29 mouse cellular contexts compared by ENCODE assay signal in genomic region chr4:57557102-57557501, GRCm38 (mm10). TPM values are rescaled to one million over a fixed set of nuclear protein-coding genes. Genes with fewer than 3 reads are reported as not detected.
DNase-seq lines count a peak whose midpoint lies in the region; TF ChIP-seq lines count a peak whose summit lies in the region.
"Had no signal": no experiment of that assay in that cellular context is flagged by ENCODE, and none has a peak within 500 bp of the region (broad histone marks: within the 10 kb centered on the region; RNA-seq: fewer than 3 reads in every experiment).

No protein-coding gene starts in this region.

- peak overlapping the region; percentile 48; the same call in 1 of the 2 replicates for H3K27ac ChIP-seq in heart, embryonic 10.5 days
- no peak overlapping the region for H3K27ac ChIP-seq in cerebellum, adult 2 months (ENCODE audit: insufficient read depth, low read length)
- H3K27ac ChIP-seq: embryonic facial prominence, embryonic 13.5 days; forebrain, embryonic 10.5 days; forebrain, embryonic 15.5 days; hindbrain, embryonic 13.5 days; limb, embryonic 15.5 days; liver, embryonic 13.5 days; midbrain, embryonic 13.5 days; neural tube, embryonic 13.5 days; stomach, embryonic 15.5 days had no signal

- no peak overlapping the region for H3K4me3 ChIP-seq in heart, embryonic 10.5 days
- no peak overlapping the region for H3K4me3 ChIP-seq in cerebellum, adult 2 months (replicated peaks; ENCODE audit: insufficient read depth, low read depth, low read length)
- H3K4me3 ChIP-seq: embryonic facial prominence, embryonic 13.5 days; forebrain, embryonic 10.5 days; forebrain, embryonic 15.5 days; hindbrain, embryonic 13.5 days; limb, embryonic 15.5 days; liver, embryonic 13.5 days; midbrain, embryonic 13.5 days; neural tube, embryonic 13.5 days; stomach, embryonic 15.5 days had no signal

- DNase-seq in heart, embryonic 10.5 days (ENCODE audit: low spot score) = no peak
- DNase-seq in heart, adult 9 months (ENCODE audit: low spot score in 2 of 2) = no peak
- DNase-seq in left cerebral cortex, adult 18-20 months (ENCODE audit: low spot score in 2 of 2) = peak; percentile 20 to 28
- no peak for DNase-seq in left cerebral cortex, adult 9 months (ENCODE audit: low spot score in 2 of 2)
- peak; percentile 76 for DNase-seq in brain, adult 2 months (ENCODE audit: low read depth, low spot score)
- peak; percentile 12 to 33 for DNase-seq in right cerebral cortex, postnatal 36 days (ENCODE audit: low spot score in 2 of 2)
- DNase-seq in cerebellum, adult 2 months = no peak
- DNase-seq: adrenal gland, postnatal 10 days; cerebellum, adult 11 months; cerebellum, adult 9-11 months; heart, postnatal 4 days; kidney, adult 9 months; kidney, postnatal 10 days; layer of hippocampus, postnatal 36 days; liver, embryonic 13.5 days; lung, adult 18-20 months; lung, postnatal 4 days; thymus, postnatal 25 days had no signal

- 56% methylated on average over 2 of the region's 2 CpGs for WGBS in heart, embryonic 10.5 days
- 30% methylated on average over 2 of the region's 2 CpGs for WGBS in cerebellum, adult 2 months

- no peaks in the 10 kb centered on the region for H3K27me3 ChIP-seq in heart, embryonic 10.5 days (ENCODE audit: insufficient read depth, poor library complexity, severe bottlenecking)
- no peaks in the 10 kb centered on the region; the same call in 1 of the 2 replicates for H3K27me3 ChIP-seq in cerebellum, adult 2 months (ENCODE audit: control insufficient read depth, insufficient read depth, low read length)
- H3K27me3 ChIP-seq: embryonic facial prominence, embryonic 13.5 days; forebrain, embryonic 15.5 days; limb, embryonic 15.5 days; liver, embryonic 13.5 days; midbrain, embryonic 13.5 days; neural tube, embryonic 13.5 days; stomach, embryonic 15.5 days had no signal

- TF ChIP-seq CTCF in cerebellum, adult 2 months (IDR thresholded peaks at IDR 0.05; ENCODE audit: borderline replicate concordance, insufficient read depth, low read depth, low read length) = no peak

- H3K9me3 ChIP-seq in heart, embryonic 10.5 days = no peaks in the 10 kb centered on the region
- H3K9me3 ChIP-seq: embryonic facial prominence, embryonic 13.5 days; forebrain, embryonic 10.5 days; forebrain, embryonic 15.5 days; hindbrain, embryonic 13.5 days; limb, embryonic 15.5 days; liver, embryonic 13.5 days; midbrain, embryonic 13.5 days; neural tube, embryonic 13.5 days; stomach, embryonic 15.5 days had no signal

- peaks cover 51% of the 10 kb centered on the region for H3K4me1 ChIP-seq in heart, embryonic 10.5 days
- H3K4me1 ChIP-seq in cerebellum, adult 2 months (ENCODE audit: control insufficient read depth, insufficient read depth, low read length) = peaks cover 2% of the 10 kb centered on the region; the same call in 1 of the 2 replicates
- H3K4me1 ChIP-seq: hindbrain, embryonic 13.5 days; liver, embryonic 13.5 days; midbrain, embryonic 13.5 days; stomach, embryonic 15.5 days had no signal

- no peak for TF ChIP-seq POLR2A in cerebellum, adult 2 months (IDR thresholded peaks at IDR 0.05; ENCODE audit: borderline replicate concordance, insufficient read depth, low read length)

- H3K36me3 ChIP-seq in heart, embryonic 10.5 days = no peaks in the 10 kb centered on the region
- H3K36me3 ChIP-seq: embryonic facial prominence, embryonic 13.5 days; forebrain, embryonic 10.5 days; forebrain, embryonic 15.5 days; G1E; hindbrain, embryonic 13.5 days; limb, embryonic 15.5 days; liver, embryonic 13.5 days; midbrain, embryonic 13.5 days; neural tube, embryonic 13.5 days; stomach, embryonic 15.5 days had no signal

RNA-seq across cellular contexts. Expression of gene Pakap, which starts 10.9 kb away (rescaled TPM):
- 53.0 and 72.5 TPM in 2 replicates for polyA plus RNA-seq in heart, embryonic 10.5 days (2016; fragmentation: Nextera tagmentation; extraction: Ambion mirVana)
- total RNA-seq in left cerebral cortex, adult 18-20 months (2021) = 10 to 100 TPM; 17.2 to 19.1 TPM
- 4.1 and 6.3 TPM in 2 replicates for polyA plus RNA-seq in cerebellum, adult 2 months (2012; rRNA removed)
- total RNA-seq: common myeloid progenitor, adult 5-6 weeks; G1E; megakaryocyte-erythroid progenitor cell, adult 5-6 weeks had no signal
- polyA plus RNA-seq: G1E had no signal

Comparison
In these comparisons a context has a peak if more than half of its experiments do, and no peak if none do; other contexts are left out.
1. DNase-seq: peak in left cerebral cortex, adult 18-20 months (2 of 2), brain, adult 2 months (single experiment) and right cerebral cortex, postnatal 36 days (2 of 2); none in heart, embryonic 10.5 days (single experiment), heart, adult 9 months (0 of 2), left cerebral cortex, adult 9 months (0 of 2) and cerebellum, adult 2 months (0 of 2).